Mouse (Mus musculus) cerebellum, adult 2 months (tissue): Measurements from ENCODE around the gene Cers2. TPM values are rescaled to one million over a fixed set of nuclear protein-coding genes. Genes with fewer than 3 reads are reported as not detected.
A peak's percentile ranks its signal among the peaks of the same experiment; 100 is the strongest.

Experiments used
- DNase-seq, 2 experiments: peaks; one replicate each; pipeline ENCODE4 v3.0.0; 2021
- H3K27ac ChIP-seq: fragments of 200-500 bp; 2 replicates; pipeline ENCODE4 v1.5.1; 2012; ENCODE audit warnings: low read length, control low read depth, inconsistent platforms; ENCODE audit not compliant: insufficient read depth
- H3K27me3 ChIP-seq: fragments of 200-500 bp; 2 replicates; pipeline ENCODE4 v1.6.1; 2012; ENCODE audit warnings: inconsistent platforms, mild to moderate bottlenecking, low read length, moderate library complexity; ENCODE audit not compliant: control insufficient read depth, insufficient read depth
- H3K4me1 ChIP-seq: fragments of 200-500 bp; 2 replicates; pipeline ENCODE4 v1.6.1; 2011; ENCODE audit warnings: low read length; ENCODE audit not compliant: control insufficient read depth, insufficient read depth
- H3K4me3 ChIP-seq: fragments of 200-500 bp; replicated peaks from 2 replicates; pipeline ENCODE3; 2011; ENCODE audit warnings: mild to moderate bottlenecking, low read depth, low read length, control low read depth; ENCODE audit not compliant: insufficient read depth
- CTCF ChIP-seq: fragments of 200-500 bp; IDR thresholded peaks from 2 replicates; pipeline ENCODE4 v1.5.1; 2011; ENCODE audit warnings: low read depth, mild to moderate bottlenecking, control low read depth, low read length, moderate library complexity, borderline replicate concordance; ENCODE audit not compliant: insufficient read depth
- POLR2A ChIP-seq: fragments of 200-500 bp; IDR thresholded peaks from 2 replicates; pipeline ENCODE4 v1.6.1; 2011; ENCODE audit warnings: low read length, control low read depth, borderline replicate concordance; ENCODE audit not compliant: insufficient read depth
- WGBS: fragments of 180-500 bp; shearing (Covaris S2); methylation state at CpG from one replicate; pipeline ENCODE4 v1.1.7; 2018; 5-methylcytosine and 5-hydroxymethylcytosine counted together
- polyA plus RNA-seq: library from polyadenylated mRNA; depleted of rRNA; stranded (reverse); fragments of >200 nt; gene quantifications from 2 replicates; pipeline ENCODE4 v1.2.3, GENCODE M21; 2012

The Cers2 gene
- polyA plus RNA-seq, 1 experiment = 142 TPM

- TF ChIP-seq POLR2A (no peak), CTCF (no peak)
- no peak for DNase-seq
- H3K4me1 ChIP-seq = peaks cover 17% of the 10 kb centered on the region
- no peaks in the 10 kb centered on the region for H3K27me3 ChIP-seq
- WGBS = 88% methylated on average over 2 of the region's 2 CpGs
- no peak overlapping the region for H3K4me3 ChIP-seq
- no peak overlapping the region for H3K27ac ChIP-seq
These were observed 21.7 kb upstream of the Cers2 start for GRCm38 (mm10) chr3:95292899-95293298.

- Histone ChIP-seq H3K4me3 (no peak overlapping the region), H3K4me1 (peaks cover 12% of the 10 kb centered on the region), H3K27me3 (no peaks in the 10 kb centered on the region), H3K27ac (no peak overlapping the region)
- TF ChIP-seq CTCF (no peak), POLR2A (no peak)
- DNase-seq = no peak
- 38% methylated on average over 11 of the region's 11 CpGs for WGBS
These were observed 21.1 kb upstream of the Cers2 start for GRCm38 (mm10) chr3:95293537-95293936.

GRCm38 (mm10) chr3:95294316-95294715, 20.3 kb upstream of the Cers2 start:
- 84% methylated on average over 7 of the region's 7 CpGs for WGBS
- H3K27me3 ChIP-seq = no peaks in the 10 kb centered on the region
- H3K27ac ChIP-seq = no peak overlapping the region
- no peak overlapping the region for H3K4me3 ChIP-seq
- DNase-seq = no peak
- TF ChIP-seq CTCF (no peak), POLR2A (no peak)
- peaks cover 12% of the 10 kb centered on the region for H3K4me1 ChIP-seq

- peaks cover 11% of the 10 kb centered on the region for H3K4me1 ChIP-seq
- DNase-seq = no peak
- 53% methylated on average over 5 of the region's 5 CpGs for WGBS
- H3K4me3 ChIP-seq = no peak overlapping the region
- TF ChIP-seq CTCF (no peak), POLR2A (no peak)
- H3K27me3 ChIP-seq = no peaks in the 10 kb centered on the region
- no peak overlapping the region for H3K27ac ChIP-seq
These were observed 19.9 kb upstream of the Cers2 start for GRCm38 (mm10) chr3:95294718-95295117.

GRCm38 (mm10) chr3:95295321-95296102, 19.1 kb upstream of the Cers2 start:
- no peak for TF ChIP-seq POLR2A
- no peak for TF ChIP-seq CTCF
- no peaks in the 10 kb centered on the region for H3K27me3 ChIP-seq
- H3K27ac ChIP-seq = no peak overlapping the region
- no peak for DNase-seq
- H3K4me3 ChIP-seq = no peak overlapping the region
- H3K4me1 ChIP-seq = peaks cover 7% of the 10 kb centered on the region
- 74% methylated on average over 11 of the region's 11 CpGs for WGBS

- DNase-seq = no peak
- TF ChIP-seq CTCF (peak; percentile 62; the same call in 1 of the 2 replicates), POLR2A (no peak)
- no peaks in the 10 kb centered on the region for H3K27me3 ChIP-seq
- H3K4me3 ChIP-seq = no peak overlapping the region
- WGBS = 13% methylated on average over 5 of the region's 5 CpGs
- H3K4me1 ChIP-seq = peaks cover 5% of the 10 kb centered on the region
- H3K27ac ChIP-seq = no peak overlapping the region
These were observed 18.5 kb upstream of the Cers2 start for GRCm38 (mm10) chr3:95296103-95296469.

- Histone ChIP-seq H3K27me3 (no peaks in the 10 kb centered on the region), H3K4me3 (no peak overlapping the region), H3K27ac (no peak overlapping the region), H3K4me1 (peaks cover 5% of the 10 kb centered on the region)
- WGBS = 86% methylated on average over 7 of the region's 7 CpGs
- DNase-seq = no peak
- TF ChIP-seq CTCF = no peak
- TF ChIP-seq POLR2A = no peak
These were observed 16.6 kb upstream of the Cers2 start for GRCm38 (mm10) chr3:95298018-95298417.

GRCm38 (mm10) chr3:95301204-95301796, 13.3 kb upstream of the Cers2 start:
- no peaks in the 10 kb centered on the region for H3K27me3 ChIP-seq
- DNase-seq = no peak
- H3K27ac ChIP-seq = no peak overlapping the region
- no peak for TF ChIP-seq CTCF
- no peak for TF ChIP-seq POLR2A
- WGBS = 78% methylated on average over 3 of the region's 3 CpGs
- H3K4me3 ChIP-seq = no peak overlapping the region
- H3K4me1 ChIP-seq = no peaks in the 10 kb centered on the region
